In the genomic region with DNA sequence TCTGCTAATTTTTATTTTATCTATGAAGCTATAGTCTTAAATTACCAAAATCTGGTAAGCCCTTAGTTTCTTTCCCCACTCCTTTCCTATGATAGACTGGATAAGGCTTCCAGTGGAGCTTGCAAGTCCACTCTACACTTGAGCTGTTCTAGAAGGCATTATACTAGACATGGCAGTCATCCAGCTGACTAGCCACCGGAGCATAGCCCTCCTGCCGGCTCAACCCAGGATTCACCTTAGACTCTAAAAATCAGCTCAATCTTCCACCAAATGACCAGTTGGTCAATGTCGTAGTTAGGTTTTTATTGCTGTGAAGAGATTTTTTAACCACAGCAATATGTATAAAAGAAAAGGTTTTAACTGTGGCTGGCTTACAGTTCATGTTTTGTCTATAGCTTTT, we compare ENCODE assay signal across 25 mouse cellular contexts.
A peak's percentile ranks its signal among the peaks of the same experiment; 100 is the strongest.
DNase-seq lines count a peak whose midpoint lies in the region; ATAC-seq and TF ChIP-seq lines count a peak whose summit lies in the region.
"Had no signal": no experiment of that assay in that cellular context is flagged by ENCODE, and none has a peak within 500 bp of the region (broad histone marks: within the 10 kb centered on the region; RNA-seq: fewer than 3 reads in every experiment).

No protein-coding gene starts in this region.

- H3K4me3 ChIP-seq in kidney, adult 2 months (ENCODE audit: insufficient read depth, low read depth, low read length) = no peak overlapping the region
- H3K4me3 ChIP-seq in kidney, embryonic 15.5 days (replicated peaks) = no peak overlapping the region
- H3K4me3 ChIP-seq in kidney, embryonic 16.5 days (ENCODE audit: low read length) = no peak overlapping the region
- H3K4me3 ChIP-seq: embryonic facial prominence, embryonic 12.5 days; embryonic facial prominence, embryonic 15.5 days; gastrocnemius, adult 2 months; heart, embryonic 12.5 days; heart, embryonic 15.5 days had no signal

- H3K4me1 ChIP-seq in kidney, adult 2 months (ENCODE audit: control insufficient read depth, insufficient read depth, low read length) = no peaks in the 10 kb centered on the region
- H3K4me1 ChIP-seq in kidney, embryonic 15.5 days = peaks cover 11% of the 10 kb centered on the region; the same call in 1 of the 2 replicates
- H3K4me1 ChIP-seq in kidney, embryonic 16.5 days (ENCODE audit: insufficient read depth, low read length) = peaks cover 12% of the 10 kb centered on the region; the same call in 1 of the 2 replicates
- H3K4me1 ChIP-seq: embryonic facial prominence, embryonic 12.5 days; embryonic facial prominence, embryonic 15.5 days; heart, embryonic 12.5 days; heart, embryonic 15.5 days had no signal

- no peak for TF ChIP-seq CTCF in kidney, adult 2 months (conservative IDR thresholded peaks at IDR 0.05; ENCODE audit: insufficient read depth, insufficient read length, low read depth, low read length)

- no peaks in the 10 kb centered on the region for H3K36me3 ChIP-seq in kidney, adult 2 months (ENCODE audit: control insufficient read depth, insufficient read depth, low read length)
- no peaks in the 10 kb centered on the region for H3K36me3 ChIP-seq in kidney, embryonic 15.5 days
- H3K36me3 ChIP-seq in kidney, embryonic 16.5 days (ENCODE audit: insufficient read depth, low read length) = no peaks in the 10 kb centered on the region
- H3K36me3 ChIP-seq: embryonic facial prominence, embryonic 12.5 days; embryonic facial prominence, embryonic 15.5 days; heart, embryonic 12.5 days; heart, embryonic 15.5 days had no signal

- WGBS in kidney, adult 2 months = 38% methylated on average over 3 of the region's 3 CpGs
- WGBS in kidney, embryonic 15.5 days = 88% methylated on average over 3 of the region's 3 CpGs
- WGBS in kidney, embryonic 16.5 days = 81% methylated on average over 3 of the region's 3 CpGs

- H3K9me3 ChIP-seq in kidney, embryonic 15.5 days (replicated peaks) = no peaks in the 10 kb centered on the region
- peaks cover 6% of the 10 kb centered on the region for H3K9me3 ChIP-seq in kidney, embryonic 16.5 days (ENCODE audit: low read length)
- H3K9me3 ChIP-seq: embryonic facial prominence, embryonic 12.5 days; embryonic facial prominence, embryonic 15.5 days; heart, embryonic 15.5 days had no signal

- no peak overlapping the region for H3K9ac ChIP-seq in kidney, embryonic 15.5 days
- H3K9ac ChIP-seq in kidney, embryonic 16.5 days (replicated peaks; ENCODE audit: low read length) = no peak overlapping the region
- H3K9ac ChIP-seq: embryonic facial prominence, embryonic 12.5 days; embryonic facial prominence, embryonic 15.5 days; forebrain, postnatal 0 days; heart, embryonic 12.5 days; heart, embryonic 15.5 days; hindbrain, embryonic 14.5 days had no signal

- H3K27me3 ChIP-seq in kidney, adult 2 months (replicated peaks; ENCODE audit: control insufficient read depth, insufficient read depth, low read length) = no peaks in the 10 kb centered on the region
- H3K27me3 ChIP-seq in kidney, embryonic 15.5 days = no peaks in the 10 kb centered on the region
- H3K27me3 ChIP-seq in kidney, embryonic 16.5 days (ENCODE audit: insufficient read depth, low read length) = no peaks in the 10 kb centered on the region
- H3K27me3 ChIP-seq: embryonic facial prominence, embryonic 12.5 days; embryonic facial prominence, embryonic 15.5 days; heart, embryonic 12.5 days; heart, embryonic 15.5 days had no signal

- DNase-seq in cerebellum, postnatal 10 days = peak; percentile 20 to 25
- no peak for DNase-seq in cerebellum, adult 11-12 months
- DNase-seq in kidney, adult 2 months = peak; percentile 74
- DNase-seq in kidney, postnatal 14 days = peak; percentile 9
- DNase-seq: adrenal gland, adult 8-10 months; adrenal gland, postnatal 25 days; cerebellum, adult 18-20 months; cerebellum, adult 9-10 months; cerebellum, postnatal 25 days; forebrain, postnatal 0 days; gastrocnemius, adult 2 months; gastrocnemius, postnatal 14 days; heart, adult 18-20 months; heart, postnatal 10 days; heart, postnatal 36 days had no signal

- no peak for ATAC-seq in kidney, embryonic 15.5 days (replicated peaks; ENCODE audit: low FRiP score)
- ATAC-seq in kidney, embryonic 16.5 days (ENCODE audit: low FRiP score, low TSS enrichment) = no peak
- ATAC-seq: activated CD4-positive, CD25-positive, alpha-beta regulatory T cell, adult 4 months; forebrain, embryonic 14.5 days; forebrain, postnatal 0 days; hindbrain, postnatal 0 days had no signal

- no peak for TF ChIP-seq POLR2A in kidney, adult 2 months (IDR thresholded peaks at IDR 0.05; ENCODE audit: low read depth, low read length)

- no peak overlapping the region for H3K4me2 ChIP-seq in kidney, embryonic 15.5 days
- no peak overlapping the region for H3K4me2 ChIP-seq in kidney, embryonic 16.5 days (replicated peaks; ENCODE audit: low read depth, low read length)
- H3K4me2 ChIP-seq: embryonic facial prominence, embryonic 12.5 days; embryonic facial prominence, embryonic 15.5 days; heart, embryonic 12.5 days; heart, embryonic 15.5 days; hindbrain, embryonic 14.5 days had no signal

- H3K27ac ChIP-seq in kidney, adult 2 months (ENCODE audit: insufficient read depth, low read depth, low read length) = no peak overlapping the region
- no peak overlapping the region for H3K27ac ChIP-seq in kidney, embryonic 15.5 days
- H3K27ac ChIP-seq in kidney, embryonic 16.5 days (ENCODE audit: low read length) = no peak overlapping the region
- H3K27ac ChIP-seq: embryonic facial prominence, embryonic 12.5 days; embryonic facial prominence, embryonic 15.5 days; gastrocnemius, adult 2 months; heart, embryonic 15.5 days; hindbrain, embryonic 14.5 days; hindbrain, postnatal 0 days had no signal
